Mouse (Mus musculus): ENCODE results near the gene Esp6. TPM values are rescaled to one million over a fixed set of nuclear protein-coding genes. Genes with fewer than 3 reads are reported as not detected.
"Not testable (repeated sequence)": the region's sequence is repeated elsewhere in the genome, so short reads cannot be mapped to it uniquely, and the experiment has no call there.

The Esp6 gene
- polyA plus RNA-seq, 2 experiments: not detected

DNA sequence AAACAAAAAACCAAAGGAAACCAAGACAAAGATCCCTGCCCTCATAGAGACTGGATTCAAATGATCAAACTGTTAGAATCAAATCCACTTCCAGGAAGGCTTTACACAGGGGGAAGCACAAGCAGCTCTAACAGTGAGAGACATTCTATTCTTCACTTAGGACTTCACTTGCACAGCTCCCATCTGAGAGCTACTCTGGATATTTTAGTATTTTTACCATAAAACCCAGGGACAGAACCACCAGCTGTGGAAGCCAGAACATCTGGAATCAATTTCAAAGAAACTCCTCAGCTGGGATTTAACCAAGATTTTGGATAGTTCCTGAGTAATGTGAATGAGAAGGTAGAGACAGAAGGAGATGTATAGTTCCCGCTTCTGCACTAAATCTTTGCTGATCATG, 7.8 kb upstream of the Esp6 start:
- no peak for TF ChIP-seq EP300 (IDR thresholded peaks at IDR 0.05; ENCODE audit: low read depth)
- TF ChIP-seq CTCF (IDR thresholded peaks at IDR 0.05; ENCODE audit: low read depth): no peak
- H3K4me3 ChIP-seq (ENCODE audit: insufficient read depth in 1 of 2, low read depth in 2 of 2, low read length in 2 of 2): no peak overlapping the region

GRCm38 (mm10) chr17:40583906-40584305, 22.6 kb downstream of the Esp6 start:
- not testable (repeated sequence) for DNase-seq (ENCODE audit: low read depth in 3 of 3, low spot score in 3 of 3); H3K4me3 ChIP-seq (ENCODE audit: insufficient read depth in 1 of 2, low read depth in 2 of 2, low read length in 2 of 2); H3K4me1 ChIP-seq (replicated peaks; ENCODE audit: control insufficient read depth in 2 of 2, insufficient read depth in 2 of 2, low read length in 1 of 2); H3K27me3 ChIP-seq (ENCODE audit: control insufficient read depth, insufficient read depth, low read length); ATAC-seq (ENCODE audit: insufficient read depth); H3K9me3 ChIP-seq (ENCODE audit: control insufficient read depth, low read length); H3K9ac ChIP-seq (replicated peaks); H3K27ac ChIP-seq; H3K4me2 ChIP-seq (ENCODE audit: low read depth); H3K36me3 ChIP-seq (replicated peaks; ENCODE audit: control insufficient read depth, insufficient read depth, low read depth)
- 34% methylated on average over 6 of the region's 6 CpGs for WGBS (ENCODE audit: insufficient replicate concordance)

More for the DNA sequence above, 7.8 kb upstream of the Esp6 start:
- DNase-seq (ENCODE audit: low read depth in 3 of 3, low spot score in 3 of 3): no peak
- ATAC-seq (ENCODE audit: insufficient read depth): no peak
- Histone ChIP-seq H3K9ac (replicated peaks) (no peak overlapping the region), H3K4me2 (ENCODE audit: low read depth) (no peak overlapping the region), H3K27ac (no peak overlapping the region), H3K9me3 (ENCODE audit: control insufficient read depth, low read length) (no peaks in the 10 kb centered on the region), H3K4me1 (replicated peaks; ENCODE audit: control insufficient read depth in 2 of 2, insufficient read depth in 2 of 2, low read length in 1 of 2) (no peaks in the 10 kb centered on the region), H3K27me3 (ENCODE audit: control insufficient read depth, insufficient read depth, low read length) (no peaks in the 10 kb centered on the region), H3K36me3 (replicated peaks; ENCODE audit: control insufficient read depth, insufficient read depth, low read depth) (no peaks in the 10 kb centered on the region)
- 62% methylated on average over 1 of the region's 1 CpGs for WGBS (ENCODE audit: insufficient replicate concordance)

GRCm38 (mm10) chr17:40591297-40591696, 30.0 kb downstream of the Esp6 start:
- Histone ChIP-seq H3K4me2 (ENCODE audit: low read depth) (no peak overlapping the region), H3K4me1 (replicated peaks; ENCODE audit: control insufficient read depth in 2 of 2, insufficient read depth in 2 of 2, low read length in 1 of 2) (no peaks in the 10 kb centered on the region), H3K4me3 (ENCODE audit: insufficient read depth in 1 of 2, low read depth in 2 of 2, low read length in 2 of 2) (no peak overlapping the region), H3K9ac (replicated peaks) (no peak overlapping the region), H3K36me3 (replicated peaks; ENCODE audit: control insufficient read depth, insufficient read depth, low read depth) (no peaks in the 10 kb centered on the region), H3K27me3 (ENCODE audit: control insufficient read depth, insufficient read depth, low read length) (no peaks in the 10 kb centered on the region), H3K27ac (no peak overlapping the region), H3K9me3 (ENCODE audit: control insufficient read depth, low read length) (no peaks in the 10 kb centered on the region)
- DNase-seq (ENCODE audit: low read depth in 3 of 3, low spot score in 3 of 3) (no peak), ATAC-seq (ENCODE audit: insufficient read depth) (no peak)
- TF ChIP-seq EP300 (IDR thresholded peaks at IDR 0.05; ENCODE audit: low read depth): no peak
- no peak for TF ChIP-seq CTCF (IDR thresholded peaks at IDR 0.05; ENCODE audit: low read depth)

- Histone ChIP-seq H3K4me3 (ENCODE audit: insufficient read depth in 1 of 2, low read depth in 2 of 2, low read length in 2 of 2) (no peak within 1 kb of the TSS), H3K27ac (no peak within 1 kb of the TSS), H3K36me3 (replicated peaks; ENCODE audit: control insufficient read depth, insufficient read depth, low read depth) (no peaks in the 10 kb centered on the region), H3K4me1 (replicated peaks; ENCODE audit: control insufficient read depth in 2 of 2, insufficient read depth in 2 of 2, low read length in 1 of 2) (no peaks in the 10 kb centered on the region), H3K9ac (replicated peaks) (no peak within 1 kb of the TSS), H3K27me3 (ENCODE audit: control insufficient read depth, insufficient read depth, low read length) (no peaks in the 10 kb centered on the region), H3K9me3 (ENCODE audit: control insufficient read depth, low read length) (no peaks in the 10 kb centered on the region), H3K4me2 (ENCODE audit: low read depth) (no peak within 1 kb of the TSS)
- ATAC-seq (ENCODE audit: insufficient read depth) (no peak), DNase-seq (ENCODE audit: low read depth in 3 of 3, low spot score in 3 of 3) (no peak)
- TF ChIP-seq CTCF (IDR thresholded peaks at IDR 0.05; ENCODE audit: low read depth) (no peak), EP300 (IDR thresholded peaks at IDR 0.05; ENCODE audit: low read depth) (no peak)
These were observed 37.0 kb downstream of the Esp6 start, which contains the start of gene Esp4 for GRCm38 (mm10) chr17:40598294-40598693. Gene Esp4 (plus strand): TSS chr17:40598594.

Other genes with a start within 250 kb of the Esp6 start
- not detected in 2 replicates for gene Crisp1, start 242.3 kb upstream of the Esp6 start, polyA plus RNA-seq (2012; rRNA removed)
- gene Crisp1, start 242.3 kb upstream of the Esp6 start, polyA plus RNA-seq (2014; fragmentation: Nextera tagmentation; extraction: Ambion mirVana): not detected in 2 replicates
- gene Esp8, start 41.5 kb upstream of the Esp6 start, polyA plus RNA-seq (2012; rRNA removed): not detected in 2 replicates
- not detected in 2 replicates for gene Esp8, start 41.5 kb upstream of the Esp6 start, polyA plus RNA-seq (2014; fragmentation: Nextera tagmentation; extraction: Ambion mirVana)
- not detected in 2 replicates for gene Esp4, start 37.1 kb downstream of the Esp6 start, polyA plus RNA-seq (2012; rRNA removed)
- not detected in 2 replicates for gene Esp4, start 37.1 kb downstream of the Esp6 start, polyA plus RNA-seq (2014; fragmentation: Nextera tagmentation; extraction: Ambion mirVana)
- not detected in 2 replicates for gene Esp3, start 70.6 kb downstream of the Esp6 start, polyA plus RNA-seq (2012; rRNA removed)
- gene Esp3, start 70.6 kb downstream of the Esp6 start, polyA plus RNA-seq (2014; fragmentation: Nextera tagmentation; extraction: Ambion mirVana): not detected in 2 replicates
- gene Esp1, start 165.6 kb downstream of the Esp6 start, polyA plus RNA-seq (2012; rRNA removed): not detected in 2 replicates
- not detected in 2 replicates for gene Esp1, start 165.6 kb downstream of the Esp6 start, polyA plus RNA-seq (2014; fragmentation: Nextera tagmentation; extraction: Ambion mirVana)
- gene Crisp2, start 245.5 kb downstream of the Esp6 start, polyA plus RNA-seq (2012; rRNA removed): 0.11 and 0.22 TPM in 2 replicates
- gene Crisp2, start 245.5 kb downstream of the Esp6 start, polyA plus RNA-seq (2014; fragmentation: Nextera tagmentation; extraction: Ambion mirVana): 0.29 and 0.43 TPM in 2 replicates
- gene Rhag, start 249.6 kb downstream of the Esp6 start, polyA plus RNA-seq (2012; rRNA removed): 132 and 143 TPM in 2 replicates
- gene Rhag, start 249.6 kb downstream of the Esp6 start, polyA plus RNA-seq (2014; fragmentation: Nextera tagmentation; extraction: Ambion mirVana): 209 and 210 TPM in 2 replicates

Measured in liver, embryonic 14.5 days (tissue).